Mouse (Mus musculus) CH12.LX (cell line): ENCODE data around the gene Serpine2.

Experiments
- CTCF ChIP-seq, 2 experiments: IDR thresholded peaks in 1 of 2; conservative IDR thresholded peaks in 1 of 2; 2 replicates each; pipeline ENCODE4 v1.5.1; 2011 to 2012; ENCODE audit warnings: low read depth in 2 of 2, low read length in 2 of 2, improper control_type of control experiment in 1 of 2, inconsistent platforms in 1 of 2, mild to moderate bottlenecking in 1 of 2, moderate library complexity in 1 of 2
- EP300 ChIP-seq: IDR thresholded peaks from 2 replicates; pipeline ENCODE4 v1.6.1; 2011; ENCODE audit warnings: low read length, improper control_type of control experiment
- POLR2A ChIP-seq: IDR thresholded peaks from 2 replicates; pipeline ENCODE4 v1.6.1; 2011; ENCODE audit warnings: low read depth, mild to moderate bottlenecking, improper control_type of control experiment, low read length

DNA sequence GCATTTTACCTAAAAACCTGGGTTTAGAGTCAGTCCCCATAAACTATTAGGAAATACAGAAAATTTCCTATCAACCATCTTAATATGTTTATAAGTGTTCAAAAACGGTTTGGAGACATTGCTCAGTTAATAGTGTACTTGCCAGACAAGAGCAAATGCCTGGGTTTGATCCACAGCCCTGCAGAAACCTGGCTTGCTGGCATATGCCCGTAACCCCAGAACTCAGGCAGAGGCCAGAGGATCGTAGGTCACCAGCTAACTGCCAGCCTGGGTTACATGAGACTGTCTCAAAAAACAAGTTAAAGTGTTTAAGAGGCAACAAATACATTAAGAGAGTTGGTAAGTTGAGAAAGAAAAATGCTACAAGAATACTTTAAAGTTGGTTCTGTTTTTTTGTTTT, 106.0 kb downstream of the Serpine2 start:
- TF ChIP-seq POLR2A (no peak), CTCF (conservative IDR thresholded peaks at IDR 0.05 in 1 of 2, IDR thresholded peaks at IDR 0.05 in 1 of 2; ENCODE audit: low read depth in 2 of 2, low read length in 2 of 2) (no peak), EP300 (no peak)
